8 mouse cellular contexts compared by ENCODE assay signal in the genomic region with DNA sequence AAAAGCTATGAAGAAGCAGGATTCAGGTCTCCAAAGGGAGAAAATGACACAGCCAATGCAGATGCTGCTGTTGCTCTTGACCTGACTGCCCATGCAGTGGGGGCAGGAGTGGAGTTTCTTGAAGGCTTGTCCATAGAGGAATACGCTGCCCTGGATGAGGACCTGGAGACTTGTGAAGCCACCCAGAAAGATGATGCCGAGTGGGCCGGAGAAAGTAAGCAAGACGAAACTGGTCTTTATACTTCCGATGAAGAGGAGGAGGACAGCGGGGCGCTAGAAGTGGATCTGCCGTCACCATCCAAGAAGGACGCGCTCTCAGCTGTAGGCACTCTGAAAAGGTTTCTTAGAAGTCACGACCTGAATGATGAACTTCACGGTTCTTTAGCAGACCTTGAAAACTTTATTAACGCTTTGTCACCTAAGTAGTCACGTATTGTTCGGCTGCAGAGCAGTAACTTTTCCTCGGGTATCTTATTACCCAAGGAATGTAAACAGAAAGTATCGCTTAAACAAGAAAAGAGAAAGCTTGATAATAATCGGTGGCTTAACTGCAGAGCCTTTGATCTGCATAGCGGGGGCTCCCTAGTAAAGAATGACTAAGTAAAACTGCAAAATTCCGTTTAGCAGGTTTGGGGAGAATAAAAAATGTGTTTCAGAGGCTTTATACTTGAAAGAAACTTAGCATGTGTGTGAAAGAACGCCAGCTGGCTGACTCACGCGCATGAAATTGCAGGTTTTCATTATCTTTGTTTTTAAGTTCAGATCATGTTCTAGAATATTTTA. TPM values are rescaled to one million over a fixed set of nuclear protein-coding genes. Genes with fewer than 3 reads are reported as not detected.
DNase-seq lines count a peak whose midpoint lies in the region; ATAC-seq and TF ChIP-seq lines count a peak whose summit lies in the region.

No protein-coding gene starts in this region.

- H3K9ac ChIP-seq in hindbrain, postnatal 0 days (replicated peaks; ENCODE audit: low read length), result no peak overlapping the region

- no peak overlapping the region for H3K27ac ChIP-seq in hindbrain, postnatal 0 days

- WGBS in hindbrain, postnatal 0 days, result 11% methylated on average over 23 of the region's 23 CpGs

- no peaks in the 10 kb centered on the region for H3K36me3 ChIP-seq in hindbrain, postnatal 0 days (ENCODE audit: insufficient read depth, low read length)
- H3K36me3 ChIP-seq in splenic B cell, adult 2 months (ENCODE audit: control insufficient read depth, insufficient read depth, low read length, poor library complexity, severe bottlenecking), result no peaks in the 10 kb centered on the region

- H3K4me3 ChIP-seq in hindbrain, postnatal 0 days (ENCODE audit: low read length), result peak overlapping the region; percentile 25

- no peaks in the 10 kb centered on the region for H3K27me3 ChIP-seq in hindbrain, postnatal 0 days (ENCODE audit: insufficient read depth, low read length)
- no peaks in the 10 kb centered on the region for H3K27me3 ChIP-seq in splenic B cell, adult 2 months (ENCODE audit: control insufficient read depth, insufficient read depth, low read length, poor library complexity, severe bottlenecking)

- no peak for TF ChIP-seq CTCF in hindbrain, postnatal 0 days (IDR thresholded peaks at IDR 0.05; ENCODE audit: low read depth)

- DNase-seq in left cerebral cortex, adult 18-20 months (ENCODE audit: low spot score in 2 of 2), result peak; percentile 35 to 43
- DNase-seq in left cerebral cortex, postnatal 4 days, result no peak
- DNase-seq in embryo, embryonic 10.5 days (ENCODE audit: low spot score), result peak; percentile 60
- DNase-seq in hindbrain, postnatal 0 days (ENCODE audit: low spot score), result no peak
- peak; percentile 13 for DNase-seq in splenic B cell, adult 2 months (ENCODE audit: low read depth, low spot score)
- DNase-seq in adrenal gland, postnatal 14 days, result no peak
- DNase-seq in gastrocnemius, postnatal 25 days, result no peak

- ATAC-seq in hindbrain, postnatal 0 days, result no peak
- 0 out of 2 replicates have a peak, but pooled peaks have one; percentile 17 for ATAC-seq in megakaryocyte, adult 5-6 weeks (ENCODE audit: poor library complexity, severe bottlenecking)

- no peaks in the 10 kb centered on the region for H3K9me3 ChIP-seq in hindbrain, postnatal 0 days (ENCODE audit: low read length)

- intact Hi-C loops in left cerebral cortex, postnatal 4 days (cut with DNase I), result no loop called here

- no peaks in the 10 kb centered on the region for H3K4me1 ChIP-seq in hindbrain, postnatal 0 days (ENCODE audit: insufficient read depth, low read length)

- peak overlapping the region; percentile 51 for H3K4me2 ChIP-seq in hindbrain, postnatal 0 days (ENCODE audit: low read depth, low read length)

RNA-seq across cellular contexts. Expression of a gene that starts 1.7 kb away (rescaled TPM):
- total RNA-seq in left cerebral cortex, adult 18-20 months (2021), result under 1 TPM in 1 of 2 experiments, not detected in 1; 0.09 TPM
- total RNA-seq in left cerebral cortex, postnatal 4 days (2021), result not detected
- not detected in 2 replicates for total RNA-seq in hindbrain, postnatal 0 days (2014; rRNA removed)
- polyA plus RNA-seq in hindbrain, postnatal 0 days (2015; fragmentation: Nextera tagmentation; extraction: Ambion mirVana), result 0.06 TPM in 1 of 2 replicates, not detected in the other
- not detected in 2 replicates for total RNA-seq in megakaryocyte, adult 5-6 weeks (2015)
- total RNA-seq in megakaryocyte, adult 5-6 weeks (2017), result not detected in 2 replicates
- total RNA-seq in adrenal gland, postnatal 14 days (2021), result 0.11 TPM in 1 of 2 replicates, not detected in the other
- 10 to 100 TPM in 1 of 2 experiments, 1 to 10 TPM in 1; 5.5 to 11.2 TPM for total RNA-seq in gastrocnemius, postnatal 25 days (2021)

RNA-seq across cellular contexts. Expression of a gene that starts 12.7 kb away (rescaled TPM):
- total RNA-seq in left cerebral cortex, adult 18-20 months (2021), result 10 to 100 TPM; 18.2 to 20.1 TPM
- total RNA-seq in left cerebral cortex, postnatal 4 days (2021), result 10 to 100 TPM; 14.8 TPM
- 15.3 and 15.4 TPM in 2 replicates for total RNA-seq in hindbrain, postnatal 0 days (2014; rRNA removed)
- polyA plus RNA-seq in hindbrain, postnatal 0 days (2015; fragmentation: Nextera tagmentation; extraction: Ambion mirVana), result 22.8 and 23.5 TPM in 2 replicates
- total RNA-seq in megakaryocyte, adult 5-6 weeks (2015), result 54.8 and 58.1 TPM in 2 replicates
- 91.4 and 91.8 TPM in 2 replicates for total RNA-seq in megakaryocyte, adult 5-6 weeks (2017)
- 47.2 and 47.6 TPM in 2 replicates for total RNA-seq in adrenal gland, postnatal 14 days (2021)
- total RNA-seq in gastrocnemius, postnatal 25 days (2021), result 10 to 100 TPM in 1 of 2 experiments, 1 to 10 TPM in 1; 9.1 to 10.8 TPM

Comparison
In these comparisons a context has a peak if more than half of its experiments do, and no peak if none do; other contexts are left out.
1. DNase-seq: peak in left cerebral cortex, adult 18-20 months (2 of 2), embryo, embryonic 10.5 days (single experiment) and splenic B cell, adult 2 months (single experiment); none in left cerebral cortex, postnatal 4 days (single experiment), hindbrain, postnatal 0 days (single experiment), adrenal gland, postnatal 14 days (single experiment) and gastrocnemius, postnatal 25 days (single experiment).